ENCODE assay signal across 23 mouse cellular contexts in genomic region chr19:47570042-47570441, GRCm38 (mm10).
"Had no signal": no experiment of that assay in that cellular context is flagged by ENCODE, and none has a peak within 500 bp of the region (broad histone marks: within the 10 kb centered on the region; RNA-seq: fewer than 3 reads in every experiment).

No protein-coding gene starts in this region.

- H3K4me3 ChIP-seq: heart, adult 2 months; heart, embryonic 13.5 days; heart, embryonic 15.5 days; hindbrain, embryonic 12.5 days; intestine, embryonic 15.5 days; limb, embryonic 13.5 days; limb, embryonic 15.5 days had no signal

- DNase-seq: gastrocnemius, postnatal 14 days; gastrocnemius, postnatal 36 days; heart, adult 2 months; heart, postnatal 14 days; heart, postnatal 36 days; kidney, adult 18-20 months; kidney, adult 8-10 months; kidney, postnatal 14 days; kidney, postnatal 36 days; layer of hippocampus, adult 9-11 months; layer of hippocampus, postnatal 36 days; left cerebral cortex, postnatal 4 days had no signal

- H3K9ac ChIP-seq: heart, embryonic 13.5 days; heart, embryonic 15.5 days; hindbrain, embryonic 12.5 days; hindbrain, embryonic 14.5 days; intestine, embryonic 15.5 days; limb, embryonic 13.5 days; limb, embryonic 15.5 days had no signal

- H3K27me3 ChIP-seq: heart, embryonic 13.5 days; heart, embryonic 15.5 days; hindbrain, embryonic 12.5 days; intestine, embryonic 15.5 days; limb, embryonic 13.5 days had no signal

- H3K4me2 ChIP-seq: heart, embryonic 11.5 days; heart, embryonic 13.5 days; heart, embryonic 15.5 days; hindbrain, embryonic 12.5 days; hindbrain, embryonic 14.5 days; intestine, embryonic 15.5 days; limb, embryonic 13.5 days; limb, embryonic 15.5 days had no signal

- H3K27ac ChIP-seq: heart, adult 2 months; heart, embryonic 13.5 days; heart, embryonic 15.5 days; hindbrain, embryonic 12.5 days; hindbrain, embryonic 14.5 days; intestine, embryonic 15.5 days; limb, embryonic 13.5 days; limb, embryonic 15.5 days had no signal

- ATAC-seq: hindbrain, embryonic 16.5 days; inflammation-experienced regulatory T-cells, adult 6 months; intestine, embryonic 15.5 days; intestine, postnatal 0 days had no signal

- H3K9me3 ChIP-seq: heart, embryonic 13.5 days; heart, embryonic 15.5 days; hindbrain, embryonic 12.5 days; intestine, embryonic 15.5 days; limb, embryonic 13.5 days; limb, embryonic 15.5 days had no signal

- H3K36me3 ChIP-seq: heart, embryonic 13.5 days; heart, embryonic 15.5 days; hindbrain, embryonic 12.5 days; intestine, embryonic 15.5 days; limb, embryonic 13.5 days; limb, embryonic 15.5 days had no signal

- H3K4me1 ChIP-seq: hindbrain, embryonic 12.5 days; limb, embryonic 15.5 days had no signal
